Mouse (Mus musculus): Measurements from ENCODE around the gene Arfgap3.

GRCm38 (mm10) chr15:83277451-83277850, 72.6 kb downstream of the Arfgap3 start:
- TF ChIP-seq CTCF (IDR thresholded peaks at IDR 0.05; ENCODE audit: extremely low read depth, insufficient read length, insufficient replicate concordance, low read depth, low read length) = no peak
- TF ChIP-seq POLR2A (IDR thresholded peaks at IDR 0.05; ENCODE audit: low read depth, low read length) = no peak
